Mouse (Mus musculus) adrenal gland, adult 8-10 months (tissue): ENCODE measurements at regions not wholly inside any gene's neighbourhood (a gene's known extent, or its start where the extent isn't known, plus 50 kb on each side); places are given as distances from the start of the nearest gene placed in this dataset.

Experiments used
- DNase-seq: peaks from one replicate; pipeline ENCODE4 v3.0.0; 2022

- DNase-seq: no peak
Observed at GRCm38 (mm10) chr1:138908860-138909259, 52.2 kb upstream of the 2310009B15Rik start.

GRCm38 (mm10) chr1:138909654-138910053, 53.0 kb upstream of the 2310009B15Rik start:
- no peak for DNase-seq

GRCm38 (mm10) chr1:138912156-138912616, 51.0 kb upstream of the Dennd1b start:
- peak; percentile 42 for DNase-seq

- DNase-seq: no peak
Observed at GRCm38 (mm10) chr1:138912928-138913327, 50.3 kb upstream of the Dennd1b start.

- DNase-seq: no peak
Observed at GRCm38 (mm10) chr1:138913428-138913827, 49.8 kb upstream of the Dennd1b start.
